Mouse (Mus musculus) embryonic fibroblast, embryonic 13.5 days (primary cell): ENCODE results near the gene Scrt2. TPM values are rescaled to one million over a fixed set of nuclear protein-coding genes. Genes with fewer than 3 reads are reported as not detected.

Experiments used
- H3K27ac ChIP-seq: 2 replicates; pipeline ENCODE4 v1.5.1; 2012; ENCODE audit warnings: low read length, control low read depth, inconsistent platforms; ENCODE audit not compliant: insufficient read depth
- H3K4me1 ChIP-seq: 2 replicates; pipeline ENCODE4 v1.6.1; 2011; ENCODE audit warnings: low read length; ENCODE audit not compliant: control insufficient read depth, insufficient read depth
- H3K4me3 ChIP-seq: 2 replicates; pipeline ENCODE4 v1.5.1; 2011; ENCODE audit warnings: mild to moderate bottlenecking, control low read depth, low read length; ENCODE audit not compliant: insufficient read depth
- CTCF ChIP-seq: IDR thresholded peaks from 2 replicates; pipeline ENCODE4 v1.5.1; 2011; ENCODE audit warnings: mild to moderate bottlenecking, control low read depth, low read length, moderate library complexity, borderline replicate concordance; ENCODE audit not compliant: insufficient read depth
- POLR2A ChIP-seq: IDR thresholded peaks from 2 replicates; pipeline ENCODE4 v1.6.1; 2011; ENCODE audit warnings: low read depth, mild to moderate bottlenecking, control low read depth, low read length, moderate library complexity
- polyA plus RNA-seq: library from polyadenylated mRNA; stranded (reverse); fragments of >200 nt; gene quantifications from 2 replicates; pipeline ENCODE4 v1.2.4, GENCODE M21; 2011; ENCODE audit warnings: low read depth; ENCODE audit not compliant: missing spikeins, insufficient read length

Gene Scrt2
- polyA plus RNA-seq, 1 experiment = not detected

DNA sequence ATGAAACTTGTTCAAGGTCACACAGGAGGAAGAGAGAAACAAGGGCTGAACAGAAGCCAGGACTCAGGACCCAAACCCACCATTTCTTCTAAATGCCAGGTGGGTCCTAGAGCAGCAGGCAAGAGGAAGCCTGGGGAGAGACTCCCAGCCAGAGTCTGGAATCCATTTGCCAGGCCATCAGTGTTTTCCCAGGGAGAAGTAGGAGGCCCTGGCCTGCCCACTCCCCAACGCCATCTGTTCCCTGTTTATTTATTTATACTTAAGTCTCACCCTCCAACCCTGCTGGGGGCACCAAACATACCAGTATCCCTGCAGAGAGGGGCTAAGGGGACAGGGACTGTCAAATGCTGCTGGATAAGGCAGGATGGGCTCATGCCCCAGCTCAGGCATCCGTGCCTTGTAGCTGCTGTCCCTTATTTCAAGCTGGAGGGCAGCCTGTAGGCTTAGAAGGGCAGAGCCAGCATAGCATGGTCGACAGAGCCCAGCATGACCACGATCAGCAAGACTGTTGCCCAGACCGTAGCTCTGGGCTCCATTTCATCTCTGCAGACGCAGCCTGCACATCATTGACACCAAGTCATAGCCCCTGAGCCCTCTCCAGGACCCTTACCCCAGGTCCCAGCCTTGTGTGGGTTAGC is 38.0 kb downstream of the Scrt2 start:
- Histone ChIP-seq H3K27ac (no peak overlapping the region), H3K4me1 (no peaks in the 10 kb centered on the region), H3K4me3 (no peak overlapping the region)
- TF ChIP-seq POLR2A (no peak), CTCF (no peak)

DNA sequence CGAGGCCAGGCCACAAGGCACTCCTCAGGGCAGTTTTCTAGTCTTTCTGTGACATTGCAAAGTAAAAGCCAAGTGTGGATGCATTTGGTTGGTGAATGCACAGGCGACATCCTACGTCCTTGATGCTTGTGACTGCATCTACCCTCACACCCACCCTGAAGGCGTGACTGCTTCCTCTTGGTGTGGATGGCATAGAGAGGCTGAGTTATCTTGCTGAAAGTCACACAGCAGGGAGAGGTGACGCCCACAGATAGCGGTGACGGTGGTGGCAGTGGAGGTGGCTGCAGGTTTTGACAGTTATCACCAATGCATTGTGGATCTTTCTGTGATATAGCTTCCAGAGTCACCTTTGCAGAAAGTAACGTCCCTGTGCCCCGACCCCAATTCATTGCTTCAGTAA is 41.6 kb downstream of the Scrt2 start:
- no peak for TF ChIP-seq CTCF
- no peak for TF ChIP-seq POLR2A
- Histone ChIP-seq H3K4me1 (no peaks in the 10 kb centered on the region), H3K4me3 (no peak overlapping the region), H3K27ac (no peak overlapping the region)

DNA sequence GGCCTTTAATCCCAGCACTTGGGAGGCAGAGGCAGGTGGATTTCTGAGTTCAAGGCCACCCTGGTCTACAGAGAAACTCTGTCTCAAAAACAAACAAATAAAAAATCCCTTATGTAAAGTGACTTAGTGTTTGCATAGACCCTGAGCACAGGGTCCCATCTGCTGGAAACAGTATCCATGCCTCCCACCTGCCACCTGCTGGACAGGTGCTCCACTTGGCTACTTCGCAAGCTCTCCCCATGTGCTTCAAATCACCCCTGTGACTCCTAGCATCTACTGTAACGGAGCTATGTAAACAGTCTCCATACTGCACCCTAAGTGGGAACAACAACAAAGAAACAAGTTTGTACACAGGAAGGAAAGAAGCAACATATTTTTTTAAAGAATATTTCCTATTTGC is 47.3 kb downstream of the Scrt2 start:
- Histone ChIP-seq H3K4me1 (no peaks in the 10 kb centered on the region), H3K4me3 (no peak overlapping the region), H3K27ac (no peak overlapping the region)
- no peak for TF ChIP-seq CTCF
- TF ChIP-seq POLR2A = no peak

DNA sequence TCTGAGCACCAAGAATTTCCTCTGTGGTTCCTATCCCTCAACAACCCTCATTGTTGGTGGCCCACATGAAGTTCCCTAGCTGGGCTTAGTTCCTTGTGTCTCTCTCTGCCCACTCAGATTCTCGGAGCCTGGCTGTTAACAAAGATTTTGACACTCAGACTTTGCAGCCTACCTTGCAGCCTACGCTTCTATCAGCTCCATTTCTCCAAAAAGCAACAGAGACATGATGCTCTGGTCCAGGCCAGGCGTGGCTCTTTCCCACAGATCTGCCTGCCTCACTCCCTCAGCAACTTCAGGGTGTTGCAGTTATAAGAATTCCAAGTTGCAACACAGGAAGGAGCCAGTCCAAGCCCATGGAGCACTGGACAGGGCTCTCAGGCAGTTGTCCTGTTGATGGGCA is 48.4 kb downstream of the Scrt2 start:
- TF ChIP-seq POLR2A (no peak), CTCF (no peak)
- H3K27ac ChIP-seq = no peak overlapping the region

DNA sequence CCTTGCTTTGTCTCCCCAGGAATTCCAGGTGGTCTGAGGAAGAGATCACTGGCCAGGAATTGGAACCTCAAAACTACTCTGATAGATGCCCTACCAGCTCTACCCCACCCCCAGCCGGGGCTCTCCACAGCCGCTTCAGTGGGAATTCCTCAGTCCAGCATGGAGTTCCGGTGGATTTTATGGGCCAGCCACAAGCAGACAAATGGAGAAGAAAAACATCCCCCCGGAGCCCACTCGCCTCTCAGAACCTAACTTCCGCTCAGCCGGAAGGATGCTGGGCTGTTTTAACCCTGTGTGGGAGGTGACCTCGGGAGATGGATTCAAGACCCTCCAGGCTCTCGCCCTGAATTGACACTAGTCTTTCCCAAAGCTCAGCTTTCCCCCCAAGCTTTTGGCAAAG is 50.7 kb downstream of the Scrt2 start:
- Histone ChIP-seq H3K4me3 (no peak overlapping the region), H3K27ac (no peak overlapping the region), H3K4me1 (no peaks in the 10 kb centered on the region)
- TF ChIP-seq POLR2A = no peak
- no peak for TF ChIP-seq CTCF

More for the DNA sequence above, 48.4 kb downstream of the Scrt2 start:
- H3K4me3 ChIP-seq = no peak overlapping the region
- no peaks in the 10 kb centered on the region for H3K4me1 ChIP-seq

DNA sequence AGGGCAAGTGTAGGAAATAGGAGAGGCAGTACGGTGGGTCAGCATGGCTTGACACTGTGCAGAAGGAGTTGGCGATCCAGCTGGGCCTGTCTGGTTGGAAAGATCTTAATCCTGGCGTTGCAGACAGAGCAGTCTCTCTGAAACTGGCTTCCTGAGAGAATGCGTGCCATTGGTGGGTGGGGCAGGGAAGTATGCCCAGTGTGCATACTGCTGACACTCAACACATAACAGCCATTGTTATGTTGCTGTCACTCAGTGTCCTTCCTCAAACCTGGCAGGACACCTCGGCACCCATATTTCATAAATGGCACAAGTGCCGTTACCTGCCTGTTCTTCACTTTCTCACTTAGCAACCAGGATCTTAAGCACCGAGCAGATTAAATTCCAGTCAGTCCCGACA is 51.4 kb downstream of the Scrt2 start:
- Histone ChIP-seq H3K27ac (no peak overlapping the region), H3K4me3 (no peak overlapping the region), H3K4me1 (no peaks in the 10 kb centered on the region)
- TF ChIP-seq POLR2A (no peak), CTCF (no peak)

DNA sequence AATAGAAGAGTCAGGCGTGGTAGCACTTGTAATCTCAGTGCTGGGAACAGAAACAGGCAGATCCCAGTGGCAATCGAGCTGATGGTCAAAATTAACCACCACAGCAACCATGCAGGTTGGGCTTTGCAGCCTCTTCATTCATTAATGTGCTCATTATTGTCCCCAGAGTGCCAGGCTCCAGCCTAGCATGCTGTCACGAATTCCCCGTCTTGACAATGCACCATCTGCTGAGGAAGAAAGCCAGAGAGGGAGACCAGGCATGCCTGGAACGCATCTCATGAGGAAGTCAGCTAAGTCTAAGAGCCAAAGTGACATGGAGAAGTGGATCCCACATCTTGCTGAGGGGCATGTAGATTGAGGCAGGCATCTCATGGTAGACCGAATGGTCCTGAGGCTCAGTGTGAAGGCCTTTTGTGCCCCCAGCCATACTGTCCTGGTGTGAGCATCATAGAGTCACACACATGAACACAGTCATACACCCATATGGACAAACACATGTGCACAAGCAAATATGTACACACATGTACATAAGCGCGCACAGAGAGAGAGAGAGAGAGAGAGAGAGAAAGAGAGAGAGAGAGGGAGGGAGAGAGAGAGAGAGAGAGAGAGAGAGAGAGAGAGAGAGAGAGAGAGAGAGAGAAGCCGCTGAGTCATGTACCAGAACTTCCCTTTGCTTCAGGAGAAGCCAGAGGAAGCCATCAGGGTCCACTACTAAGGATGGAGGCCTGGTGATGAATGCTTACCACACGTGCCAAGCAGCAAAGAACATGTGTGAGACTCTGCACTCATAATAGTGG is 58.1 kb downstream of the Scrt2 start:
- H3K27ac ChIP-seq = no peak overlapping the region
- H3K4me3 ChIP-seq = no peak overlapping the region
- H3K4me1 ChIP-seq = peaks cover 2% of the 10 kb centered on the region; the same call in 1 of the 2 replicates
- TF ChIP-seq POLR2A = no peak
- no peak for TF ChIP-seq CTCF

DNA sequence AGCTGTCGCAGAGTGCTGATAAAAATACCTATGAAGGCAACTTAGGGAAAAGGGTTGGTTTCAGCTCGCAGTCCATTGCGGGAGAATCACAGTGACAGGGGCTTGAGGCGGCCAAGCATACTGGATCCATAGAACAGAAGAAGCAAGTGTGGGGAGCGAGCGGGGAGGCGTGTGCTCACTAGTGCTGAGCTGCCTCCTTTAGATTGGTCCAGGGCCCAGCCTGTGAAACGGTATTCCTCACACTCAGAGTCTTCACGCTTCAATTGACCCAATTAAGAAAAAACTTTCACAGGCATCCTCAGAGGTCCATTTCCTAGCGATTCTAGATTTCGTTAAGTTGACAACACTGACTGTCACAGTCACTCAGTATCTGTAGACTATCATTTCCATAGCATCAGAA is 59.6 kb downstream of the Scrt2 start:
- Histone ChIP-seq H3K4me3 (no peak overlapping the region), H3K4me1 (peaks cover 2% of the 10 kb centered on the region; the same call in 1 of the 2 replicates), H3K27ac (no peak overlapping the region)
- no peak for TF ChIP-seq POLR2A
- TF ChIP-seq CTCF = no peak

DNA sequence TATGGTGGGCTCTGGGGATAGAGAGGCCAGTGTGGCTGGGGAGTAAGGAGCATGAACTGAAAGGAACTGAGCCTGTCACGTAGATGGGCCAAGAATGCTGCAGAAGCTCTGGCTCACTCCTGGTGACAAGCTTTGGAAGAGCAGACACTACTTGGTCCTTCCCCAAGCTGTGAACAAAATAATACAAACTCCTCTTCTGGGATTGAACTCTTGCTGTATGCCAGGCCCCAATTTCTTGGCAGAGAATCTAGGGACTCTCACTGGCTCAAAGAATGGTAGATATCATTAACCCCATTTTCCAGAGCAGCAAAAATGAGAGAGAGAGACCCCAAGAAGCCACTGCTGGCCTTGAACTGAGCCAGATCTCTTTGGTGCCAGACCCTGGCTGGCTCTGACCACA is 60.2 kb downstream of the Scrt2 start:
- no peak for TF ChIP-seq POLR2A
- Histone ChIP-seq H3K4me1 (peaks cover 2% of the 10 kb centered on the region; the same call in 1 of the 2 replicates), H3K27ac (no peak overlapping the region), H3K4me3 (no peak overlapping the region)

DNA sequence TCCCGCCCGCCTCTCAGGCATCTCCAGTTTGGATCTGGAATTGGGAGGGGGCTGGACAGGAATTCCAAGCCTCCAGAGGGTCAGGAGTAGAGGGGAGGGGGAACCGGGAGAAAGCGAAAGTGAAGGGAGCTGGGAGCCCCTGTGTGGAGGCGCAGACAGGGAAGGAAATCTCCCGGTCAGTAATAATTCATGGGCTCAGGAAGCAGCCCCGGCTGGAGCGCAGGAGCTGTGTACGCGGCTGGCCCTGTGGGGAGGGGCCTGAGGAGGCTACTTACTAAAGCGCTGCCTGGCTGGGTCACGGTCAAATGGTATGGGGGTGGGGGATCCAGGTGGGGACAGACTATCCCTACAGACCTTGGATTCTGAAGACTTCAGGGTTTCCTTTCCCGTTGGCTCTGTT is 60.7 kb downstream of the Scrt2 start:
- H3K4me3 ChIP-seq = peak overlapping the region; percentile 20
- no peak for TF ChIP-seq CTCF
- no peak for TF ChIP-seq POLR2A
- peaks cover 2% of the 10 kb centered on the region; the same call in 1 of the 2 replicates for H3K4me1 ChIP-seq
- no peak overlapping the region for H3K27ac ChIP-seq
